Mouse (Mus musculus): ENCODE measurements around the gene Lrp1. TPM values are rescaled to one million over a fixed set of nuclear protein-coding genes. Genes with fewer than 3 reads are reported as not detected.

Lrp1 gene
- polyA plus RNA-seq, 1 experiment from 2014 or later = 42.6 TPM

DNA sequence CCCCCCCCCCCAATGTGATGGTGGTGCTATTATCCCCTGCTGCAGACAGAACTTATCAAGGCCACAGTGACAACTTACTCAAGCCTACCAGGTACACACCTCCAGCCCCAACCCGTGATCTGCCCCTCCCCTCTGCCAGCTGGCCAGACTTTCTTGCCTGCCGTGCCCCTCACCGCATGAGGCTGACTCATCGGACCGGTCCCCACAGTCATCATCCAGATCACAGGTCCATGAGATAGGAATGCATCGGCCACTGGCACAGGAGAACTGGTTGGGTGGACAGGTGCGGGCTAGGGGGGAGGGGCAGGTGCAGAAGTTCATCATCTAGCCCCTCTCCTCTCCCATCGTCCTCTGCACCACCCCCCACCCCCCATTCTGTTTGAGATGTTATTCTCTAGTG, 37.3 kb downstream of the Lrp1 start:
- WGBS = 71% methylated on average over 8 of the region's 8 CpGs
- Histone ChIP-seq H3K4me3 (replicated peaks; ENCODE audit: low read depth, low read length) (no peak overlapping the region), H3K9me3 (replicated peaks; ENCODE audit: low read length) (no peaks in the 10 kb centered on the region), H3K27ac (no peak overlapping the region), H3K4me2 (ENCODE audit: low read length) (no peak overlapping the region), H3K27me3 (ENCODE audit: insufficient read depth, low read length) (no peaks in the 10 kb centered on the region), H3K4me1 (replicated peaks; ENCODE audit: insufficient read depth, low read length) (no peaks in the 10 kb centered on the region), H3K36me3 (ENCODE audit: insufficient read depth, low read length) (no peaks in the 10 kb centered on the region), H3K9ac (ENCODE audit: low read depth, low read length) (no peak overlapping the region)
- TF ChIP-seq CTCF (IDR thresholded peaks at IDR 0.05; ENCODE audit: low read depth) = no peak
- no peak for DNase-seq (ENCODE audit: low spot score)
- ATAC-seq (replicated peaks; ENCODE audit: low FRiP score, low read depth) = peak; percentile 49; the same call in 1 of the 2 replicates

DNA sequence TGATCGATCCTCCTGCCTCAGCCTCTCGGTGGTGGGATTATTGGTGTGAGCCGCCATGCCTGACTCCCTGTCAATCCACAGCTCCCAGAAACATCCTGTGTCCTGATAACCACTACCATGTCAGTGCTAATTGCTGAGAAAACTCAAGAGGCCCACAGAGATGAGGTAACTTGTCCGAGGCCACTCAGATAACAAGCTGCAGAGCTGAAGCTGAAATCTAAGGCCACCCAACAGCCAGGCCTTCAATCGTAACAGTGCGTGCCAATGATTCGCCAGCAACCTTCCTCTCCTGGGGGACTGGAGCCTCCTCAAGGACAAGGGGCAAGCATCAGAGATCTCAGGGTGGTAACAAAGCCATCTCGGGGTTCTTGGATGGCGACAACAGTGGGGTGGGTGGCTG, 39.7 kb downstream of the Lrp1 start:
- Histone ChIP-seq H3K4me1 (replicated peaks; ENCODE audit: insufficient read depth, low read length) (no peaks in the 10 kb centered on the region), H3K27me3 (ENCODE audit: insufficient read depth, low read length) (no peaks in the 10 kb centered on the region), H3K27ac (no peak overlapping the region), H3K36me3 (ENCODE audit: insufficient read depth, low read length) (no peaks in the 10 kb centered on the region), H3K4me3 (replicated peaks; ENCODE audit: low read depth, low read length) (no peak overlapping the region), H3K9ac (ENCODE audit: low read depth, low read length) (no peak overlapping the region), H3K4me2 (ENCODE audit: low read length) (no peak overlapping the region), H3K9me3 (replicated peaks; ENCODE audit: low read length) (no peaks in the 10 kb centered on the region)
- DNase-seq (ENCODE audit: low spot score) = no peak
- ATAC-seq (replicated peaks; ENCODE audit: low FRiP score, low read depth) = no peak
- TF ChIP-seq CTCF (IDR thresholded peaks at IDR 0.05; ENCODE audit: low read depth) = no peak
- WGBS = 90% methylated on average over 9 of the region's 9 CpGs

DNA sequence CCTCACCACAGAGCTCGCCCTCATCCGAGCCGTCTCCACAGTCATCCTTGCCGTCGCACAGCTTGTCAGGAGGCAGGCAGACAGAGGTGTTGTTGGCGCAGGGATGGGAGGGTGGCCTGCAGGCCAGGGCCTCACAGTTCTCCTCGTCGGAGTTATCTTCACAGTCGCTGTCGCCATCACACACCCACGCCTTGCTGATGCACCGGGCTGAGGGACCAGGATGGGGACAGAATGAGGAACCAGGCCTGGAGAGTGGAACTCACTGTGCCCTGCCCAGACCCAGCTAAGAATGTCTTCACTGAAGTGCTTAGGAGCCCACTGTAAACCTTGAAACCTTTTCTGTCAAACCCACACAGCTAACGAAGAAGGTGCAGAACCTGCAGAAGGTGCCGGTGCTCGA, 43.0 kb downstream of the Lrp1 start:
- H3K9me3 ChIP-seq (replicated peaks; ENCODE audit: low read length) = no peaks in the 10 kb centered on the region
- H3K4me1 ChIP-seq (replicated peaks; ENCODE audit: insufficient read depth, low read length) = no peaks in the 10 kb centered on the region
- no peak overlapping the region for H3K9ac ChIP-seq (ENCODE audit: low read depth, low read length)
- H3K27me3 ChIP-seq (ENCODE audit: insufficient read depth, low read length) = no peaks in the 10 kb centered on the region
- H3K27ac ChIP-seq = no peak overlapping the region
- no peak for TF ChIP-seq CTCF (IDR thresholded peaks at IDR 0.05; ENCODE audit: low read depth)
- H3K36me3 ChIP-seq (ENCODE audit: insufficient read depth, low read length) = peaks cover 20% of the 10 kb centered on the region; the same call in 1 of the 2 replicates
- no peak overlapping the region for H3K4me2 ChIP-seq (ENCODE audit: low read length)
- H3K4me3 ChIP-seq (replicated peaks; ENCODE audit: low read depth, low read length) = no peak overlapping the region
- ATAC-seq (replicated peaks; ENCODE audit: low FRiP score, low read depth) (no peak), DNase-seq (ENCODE audit: low spot score) (no peak)
- WGBS = 83% methylated on average over 15 of the region's 15 CpGs

DNA sequence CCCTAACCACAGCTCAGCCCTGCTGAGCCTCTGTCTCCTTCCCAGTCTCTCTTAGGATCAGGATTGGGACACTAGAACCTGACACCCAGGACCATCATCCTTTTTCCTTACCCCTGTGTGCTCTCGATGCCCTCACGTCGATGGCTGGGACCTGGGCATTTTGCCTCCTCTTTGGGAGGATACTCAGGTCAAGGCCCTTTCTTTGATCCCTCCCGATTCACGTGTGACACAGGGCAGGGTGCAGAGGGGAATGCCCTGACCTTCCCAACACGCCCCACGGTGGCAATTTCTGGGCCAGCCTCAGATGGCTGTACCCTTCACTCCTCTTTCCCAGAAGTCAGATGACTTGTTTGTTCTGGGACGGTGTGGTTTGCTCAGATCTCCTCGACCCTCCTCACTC, 43.8 kb downstream of the Lrp1 start:
- ATAC-seq (replicated peaks; ENCODE audit: low FRiP score, low read depth) = no peak
- TF ChIP-seq CTCF (IDR thresholded peaks at IDR 0.05; ENCODE audit: low read depth) = no peak
- no peak overlapping the region for H3K27ac ChIP-seq
- H3K4me3 ChIP-seq (replicated peaks; ENCODE audit: low read depth, low read length) = no peak overlapping the region
- no peaks in the 10 kb centered on the region for H3K9me3 ChIP-seq (replicated peaks; ENCODE audit: low read length)
- no peaks in the 10 kb centered on the region for H3K27me3 ChIP-seq (ENCODE audit: insufficient read depth, low read length)
- 52% methylated on average over 9 of the region's 9 CpGs for WGBS
- H3K9ac ChIP-seq (ENCODE audit: low read depth, low read length) = no peak overlapping the region
- H3K4me1 ChIP-seq (replicated peaks; ENCODE audit: insufficient read depth, low read length) = no peaks in the 10 kb centered on the region
- peaks cover 27% of the 10 kb centered on the region for H3K36me3 ChIP-seq (ENCODE audit: insufficient read depth, low read length)
- DNase-seq (ENCODE audit: low spot score) = no peak
- no peak overlapping the region for H3K4me2 ChIP-seq (ENCODE audit: low read length)

DNA sequence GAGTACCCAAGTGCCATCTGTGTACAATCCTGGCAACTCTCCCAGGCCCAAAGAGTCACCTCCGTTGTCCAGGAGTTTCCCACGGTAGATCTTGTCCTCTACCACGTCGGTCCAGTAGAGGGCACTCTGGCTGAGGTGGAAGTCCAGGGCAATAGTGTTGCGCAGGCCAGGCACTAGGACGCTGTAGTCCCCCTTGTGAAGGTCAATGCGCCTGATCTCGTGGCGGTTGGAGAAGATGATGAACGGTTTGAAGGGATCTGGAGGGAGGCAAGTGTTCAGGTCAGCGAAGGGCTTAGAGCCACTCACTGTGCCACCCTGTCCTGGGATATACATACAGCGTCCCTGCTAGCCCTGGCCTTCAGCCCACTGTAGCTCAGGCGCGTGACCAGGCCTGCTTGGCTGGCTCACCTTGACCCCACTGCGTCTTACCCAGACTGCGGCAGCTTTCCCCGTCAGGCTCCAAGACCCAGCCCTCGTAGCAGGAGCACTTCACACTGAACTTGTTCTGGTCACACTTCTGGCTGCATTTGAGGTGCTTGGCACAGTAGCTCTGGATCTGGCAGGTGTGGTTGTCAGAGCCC, 44.5 kb downstream of the Lrp1 start:
- Histone ChIP-seq H3K4me2 (ENCODE audit: low read length) (no peak overlapping the region), H3K4me3 (replicated peaks; ENCODE audit: low read depth, low read length) (no peak overlapping the region), H3K27ac (no peak overlapping the region), H3K27me3 (ENCODE audit: insufficient read depth, low read length) (no peaks in the 10 kb centered on the region), H3K36me3 (ENCODE audit: insufficient read depth, low read length) (peaks cover 27% of the 10 kb centered on the region), H3K9ac (ENCODE audit: low read depth, low read length) (no peak overlapping the region), H3K9me3 (replicated peaks; ENCODE audit: low read length) (no peaks in the 10 kb centered on the region), H3K4me1 (replicated peaks; ENCODE audit: insufficient read depth, low read length) (no peaks in the 10 kb centered on the region)
- peak; percentile 68 for DNase-seq (ENCODE audit: low spot score)
- WGBS = 60% methylated on average over 18 of the region's 18 CpGs
- ATAC-seq (replicated peaks; ENCODE audit: low FRiP score, low read depth) = peak; percentile 26
- peak; percentile 77 for TF ChIP-seq CTCF (IDR thresholded peaks at IDR 0.05; ENCODE audit: low read depth)

DNA sequence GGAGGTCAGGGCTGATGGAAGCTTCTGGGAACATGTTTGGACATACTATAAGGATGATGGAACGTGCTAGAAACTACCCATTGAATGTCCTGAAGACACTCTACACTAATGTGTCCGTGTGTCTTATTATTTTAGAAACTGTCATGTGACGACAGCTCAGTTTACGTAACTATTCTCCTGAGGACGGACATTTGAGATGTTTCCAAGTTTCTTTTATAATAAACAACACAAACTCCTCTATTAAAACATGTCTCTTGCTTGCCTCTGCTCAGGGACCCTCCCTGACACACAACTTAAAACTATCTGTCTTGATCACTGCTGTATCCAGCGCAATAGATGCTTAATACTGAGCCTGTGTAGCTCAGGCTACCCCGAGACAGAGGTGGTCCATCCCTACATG, 45.2 kb downstream of the Lrp1 start:
- Histone ChIP-seq H3K27me3 (ENCODE audit: insufficient read depth, low read length) (no peaks in the 10 kb centered on the region), H3K27ac (no peak overlapping the region), H3K4me1 (replicated peaks; ENCODE audit: insufficient read depth, low read length) (no peaks in the 10 kb centered on the region), H3K4me2 (ENCODE audit: low read length) (no peak overlapping the region), H3K9ac (ENCODE audit: low read depth, low read length) (no peak overlapping the region), H3K4me3 (replicated peaks; ENCODE audit: low read depth, low read length) (no peak overlapping the region), H3K9me3 (replicated peaks; ENCODE audit: low read length) (no peaks in the 10 kb centered on the region), H3K36me3 (ENCODE audit: insufficient read depth, low read length) (peaks cover 27% of the 10 kb centered on the region)
- no peak for ATAC-seq (replicated peaks; ENCODE audit: low FRiP score, low read depth)
- TF ChIP-seq CTCF (IDR thresholded peaks at IDR 0.05; ENCODE audit: low read depth) = no peak
- WGBS = 84% methylated on average over 7 of the region's 7 CpGs
- no peak for DNase-seq (ENCODE audit: low spot score)

DNA sequence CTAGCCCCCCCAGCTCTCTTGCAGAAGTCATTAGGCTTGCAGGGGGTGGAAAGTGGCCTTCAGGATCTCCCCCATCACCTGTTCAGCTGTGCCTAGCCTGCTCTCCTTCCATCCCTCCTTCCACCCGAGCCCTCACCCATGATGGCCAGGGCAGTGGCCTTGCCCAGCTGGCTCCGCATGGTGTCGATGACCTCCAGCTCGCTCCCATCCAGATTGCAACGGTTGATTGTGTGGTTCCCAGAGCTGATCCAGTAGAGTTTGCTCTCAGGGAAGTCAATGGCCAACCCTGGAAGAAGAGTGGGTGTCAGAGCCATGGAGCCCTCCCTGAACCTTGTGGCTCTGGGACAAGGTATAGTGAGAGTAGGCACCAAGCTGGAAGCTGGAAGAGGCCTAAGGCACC, 48.7 kb downstream of the Lrp1 start:
- Histone ChIP-seq H3K27me3 (ENCODE audit: insufficient read depth, low read length) (no peaks in the 10 kb centered on the region), H3K4me3 (replicated peaks; ENCODE audit: low read depth, low read length) (no peak overlapping the region), H3K36me3 (ENCODE audit: insufficient read depth, low read length) (peaks cover 37% of the 10 kb centered on the region), H3K4me1 (replicated peaks; ENCODE audit: insufficient read depth, low read length) (no peaks in the 10 kb centered on the region), H3K4me2 (ENCODE audit: low read length) (no peak overlapping the region), H3K9me3 (replicated peaks; ENCODE audit: low read length) (no peaks in the 10 kb centered on the region), H3K9ac (ENCODE audit: low read depth, low read length) (no peak overlapping the region), H3K27ac (no peak overlapping the region)
- no peak for ATAC-seq (replicated peaks; ENCODE audit: low FRiP score, low read depth)
- no peak for TF ChIP-seq CTCF (IDR thresholded peaks at IDR 0.05; ENCODE audit: low read depth)
- no peak for DNase-seq (ENCODE audit: low spot score)
- 86% methylated on average over 5 of the region's 5 CpGs for WGBS
